Mouse (Mus musculus): ENCODE data around the gene Upk3b. TPM values are rescaled to one million over a fixed set of nuclear protein-coding genes. Genes with fewer than 3 reads are reported as not detected.

The Upk3b gene
- polyA plus RNA-seq, 1 experiment from 2014 or later = 52.1 TPM

DNA sequence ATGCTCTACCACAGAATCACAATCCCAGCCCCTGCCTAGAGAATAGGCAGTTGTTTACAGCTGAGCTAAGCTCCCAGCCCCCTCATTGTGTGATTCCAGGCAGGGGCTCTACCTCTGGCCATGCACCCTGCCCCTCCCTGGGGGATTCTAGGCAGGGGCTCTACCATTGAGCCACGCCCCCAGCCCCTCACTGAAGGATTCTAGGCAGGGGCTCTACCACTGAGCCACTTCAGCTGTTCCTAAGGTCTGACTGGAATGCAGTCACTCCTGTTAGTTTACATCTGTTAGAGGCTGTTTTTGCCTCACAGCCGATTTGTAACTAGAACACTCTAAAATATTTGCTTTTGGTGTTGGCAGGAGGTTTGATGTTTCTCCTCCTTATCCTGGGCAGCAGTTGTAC lies 36.0 kb upstream of the Upk3b start:
- WGBS = 68% methylated on average over 2 of the region's 2 CpGs
- H3K4me2 ChIP-seq (ENCODE audit: low read length) = no peak overlapping the region
- H3K9ac ChIP-seq (ENCODE audit: low read length) = no peak overlapping the region
- H3K27ac ChIP-seq (ENCODE audit: low read depth) = no peak overlapping the region
- no peaks in the 10 kb centered on the region for H3K27me3 ChIP-seq (replicated peaks; ENCODE audit: control insufficient read depth, insufficient read depth, low read length)
- ATAC-seq (replicated peaks; ENCODE audit: low FRiP score, low TSS enrichment, low read depth) (no peak), DNase-seq (ENCODE audit: low spot score) (no peak)
- H3K36me3 ChIP-seq (ENCODE audit: control insufficient read depth, insufficient read depth, low read length) = peaks cover 29% of the 10 kb centered on the region
- H3K4me1 ChIP-seq (replicated peaks; ENCODE audit: control insufficient read depth, insufficient read depth, low read length) = no peaks in the 10 kb centered on the region; the same call in 1 of the 2 replicates
- H3K4me3 ChIP-seq (ENCODE audit: low read depth, low read length) = no peak overlapping the region
- H3K9me3 ChIP-seq (ENCODE audit: control insufficient read depth, low read length) = no peaks in the 10 kb centered on the region

DNA sequence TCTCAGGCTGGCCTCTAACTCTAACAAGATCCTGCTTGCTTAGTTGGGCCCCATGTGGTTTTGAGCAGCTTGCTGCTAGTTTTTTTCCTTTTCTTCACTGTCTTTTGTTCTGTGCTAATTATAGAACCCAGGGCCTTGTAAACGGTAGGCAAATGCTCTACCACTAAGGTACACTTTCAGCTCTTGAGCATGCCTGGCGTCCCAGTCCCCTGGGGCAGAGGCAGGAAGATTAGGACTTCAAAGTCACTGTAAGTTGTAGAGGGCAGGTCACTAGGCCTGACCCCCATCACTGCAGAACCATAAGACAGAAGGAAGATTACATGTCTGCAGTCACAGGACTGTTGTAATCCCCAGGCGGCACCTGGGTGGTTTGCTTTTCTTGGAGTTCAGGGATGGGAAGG lies 35.5 kb upstream of the Upk3b start:
- H3K4me2 ChIP-seq (ENCODE audit: low read length) = no peak overlapping the region
- no peak overlapping the region for H3K27ac ChIP-seq (ENCODE audit: low read depth)
- ATAC-seq (replicated peaks; ENCODE audit: low FRiP score, low TSS enrichment, low read depth) (no peak), DNase-seq (ENCODE audit: low spot score) (no peak)
- H3K9me3 ChIP-seq (ENCODE audit: control insufficient read depth, low read length) = no peaks in the 10 kb centered on the region
- H3K36me3 ChIP-seq (ENCODE audit: control insufficient read depth, insufficient read depth, low read length) = peaks cover 25% of the 10 kb centered on the region
- no peaks in the 10 kb centered on the region; the same call in 1 of the 2 replicates for H3K4me1 ChIP-seq (replicated peaks; ENCODE audit: control insufficient read depth, insufficient read depth, low read length)
- H3K27me3 ChIP-seq (replicated peaks; ENCODE audit: control insufficient read depth, insufficient read depth, low read length) = no peaks in the 10 kb centered on the region
- 33% methylated on average over 3 of the region's 3 CpGs for WGBS
- no peak overlapping the region for H3K9ac ChIP-seq (ENCODE audit: low read length)
- H3K4me3 ChIP-seq (ENCODE audit: low read depth, low read length) = no peak overlapping the region

DNA sequence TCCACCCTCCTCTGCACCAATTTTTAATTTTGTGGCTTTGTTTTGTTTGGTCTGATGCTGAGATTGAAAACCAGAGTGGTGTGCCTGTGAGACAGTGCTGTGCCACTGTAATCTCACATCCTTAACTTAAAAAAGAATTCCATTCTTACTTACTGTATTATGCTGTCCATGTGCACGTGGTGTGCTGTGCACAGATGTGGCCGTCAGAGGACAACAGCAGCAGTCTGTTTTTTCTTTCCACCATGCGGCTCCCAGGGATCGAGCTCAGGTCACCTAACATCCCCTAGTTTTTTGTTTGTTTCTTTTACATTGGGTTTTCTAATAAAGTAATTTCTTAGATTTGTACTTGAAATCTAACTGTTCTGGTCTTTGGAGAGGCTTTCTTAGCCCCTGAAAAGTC lies 33.8 kb upstream of the Upk3b start:
- H3K9me3 ChIP-seq (ENCODE audit: control insufficient read depth, low read length) = no peaks in the 10 kb centered on the region
- WGBS = 80% methylated on average over 4 of the region's 4 CpGs
- no peaks in the 10 kb centered on the region; the same call in 1 of the 2 replicates for H3K4me1 ChIP-seq (replicated peaks; ENCODE audit: control insufficient read depth, insufficient read depth, low read length)
- H3K36me3 ChIP-seq (ENCODE audit: control insufficient read depth, insufficient read depth, low read length) = peaks cover 7% of the 10 kb centered on the region; the same call in 1 of the 2 replicates
- no peak overlapping the region for H3K4me3 ChIP-seq (ENCODE audit: low read depth, low read length)
- H3K9ac ChIP-seq (ENCODE audit: low read length) = no peak overlapping the region
- no peak for ATAC-seq (replicated peaks; ENCODE audit: low FRiP score, low TSS enrichment, low read depth)
- no peak for DNase-seq (ENCODE audit: low spot score)
- H3K4me2 ChIP-seq (ENCODE audit: low read length) = no peak overlapping the region
- H3K27ac ChIP-seq (ENCODE audit: low read depth) = no peak overlapping the region
- H3K27me3 ChIP-seq (replicated peaks; ENCODE audit: control insufficient read depth, insufficient read depth, low read length) = no peaks in the 10 kb centered on the region

DNA sequence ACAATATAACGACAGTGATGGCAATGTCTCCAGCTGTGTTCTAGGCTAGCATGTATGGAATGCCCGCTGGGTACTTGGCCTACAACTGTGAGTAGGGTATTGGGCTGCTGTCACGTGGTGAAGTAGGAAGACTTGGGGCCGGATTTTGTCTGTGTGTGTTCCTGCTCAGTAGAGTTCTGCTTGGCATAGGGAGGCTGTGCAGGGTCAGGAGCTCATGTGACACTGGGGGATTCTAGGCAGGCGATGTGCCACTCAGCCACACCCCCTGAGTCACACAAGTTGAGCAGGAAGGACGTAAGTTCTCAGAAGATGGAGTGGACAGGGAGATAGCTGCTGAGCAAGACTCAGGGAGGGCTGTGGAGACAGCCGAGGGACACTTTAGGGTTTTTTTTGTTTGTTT lies 30.6 kb upstream of the Upk3b start:
- Histone ChIP-seq H3K4me2 (ENCODE audit: low read length) (no peak overlapping the region), H3K36me3 (ENCODE audit: control insufficient read depth, insufficient read depth, low read length) (peaks cover 28% of the 10 kb centered on the region), H3K27me3 (replicated peaks; ENCODE audit: control insufficient read depth, insufficient read depth, low read length) (no peaks in the 10 kb centered on the region), H3K9me3 (ENCODE audit: control insufficient read depth, low read length) (no peaks in the 10 kb centered on the region), H3K9ac (ENCODE audit: low read length) (no peak overlapping the region), H3K27ac (ENCODE audit: low read depth) (no peak overlapping the region), H3K4me1 (replicated peaks; ENCODE audit: control insufficient read depth, insufficient read depth, low read length) (no peaks in the 10 kb centered on the region), H3K4me3 (ENCODE audit: low read depth, low read length) (no peak overlapping the region)
- no peak for DNase-seq (ENCODE audit: low spot score)
- WGBS = 77% methylated on average over 7 of the region's 7 CpGs
- no peak for ATAC-seq (replicated peaks; ENCODE audit: low FRiP score, low TSS enrichment, low read depth)

DNA sequence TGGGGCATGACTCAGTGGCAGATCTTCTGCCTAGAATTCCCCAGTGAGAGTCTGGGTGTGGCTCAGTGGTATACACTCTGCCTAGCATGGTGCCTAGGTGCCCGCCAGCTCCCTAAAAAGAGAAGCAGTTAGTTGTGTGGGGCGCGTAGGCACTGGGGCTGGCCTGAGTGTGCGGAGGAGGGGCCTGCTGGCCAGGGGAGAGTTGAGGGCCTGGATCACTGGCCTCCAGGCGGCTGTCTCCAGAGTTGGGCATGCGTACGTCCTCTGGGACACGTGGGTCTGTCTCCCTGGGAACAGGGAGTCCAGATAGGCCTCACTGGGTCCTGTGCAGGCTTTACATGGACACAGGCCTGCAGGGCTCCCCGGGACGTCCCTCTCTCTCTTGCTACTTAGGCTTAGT lies 23.4 kb upstream of the Upk3b start:
- no peaks in the 10 kb centered on the region for H3K27me3 ChIP-seq (replicated peaks; ENCODE audit: control insufficient read depth, insufficient read depth, low read length)
- ATAC-seq (replicated peaks; ENCODE audit: low FRiP score, low TSS enrichment, low read depth) (no peak), DNase-seq (ENCODE audit: low spot score) (no peak)
- no peaks in the 10 kb centered on the region for H3K4me1 ChIP-seq (replicated peaks; ENCODE audit: control insufficient read depth, insufficient read depth, low read length)
- H3K27ac ChIP-seq (ENCODE audit: low read depth) = no peak overlapping the region
- no peak overlapping the region for H3K4me2 ChIP-seq (ENCODE audit: low read length)
- peaks cover 50% of the 10 kb centered on the region for H3K36me3 ChIP-seq (ENCODE audit: control insufficient read depth, insufficient read depth, low read length)
- H3K9me3 ChIP-seq (ENCODE audit: control insufficient read depth, low read length) = no peaks in the 10 kb centered on the region
- H3K9ac ChIP-seq (ENCODE audit: low read length) = no peak overlapping the region
- 78% methylated on average over 10 of the region's 10 CpGs for WGBS
- no peak overlapping the region for H3K4me3 ChIP-seq (ENCODE audit: low read depth, low read length)

DNA sequence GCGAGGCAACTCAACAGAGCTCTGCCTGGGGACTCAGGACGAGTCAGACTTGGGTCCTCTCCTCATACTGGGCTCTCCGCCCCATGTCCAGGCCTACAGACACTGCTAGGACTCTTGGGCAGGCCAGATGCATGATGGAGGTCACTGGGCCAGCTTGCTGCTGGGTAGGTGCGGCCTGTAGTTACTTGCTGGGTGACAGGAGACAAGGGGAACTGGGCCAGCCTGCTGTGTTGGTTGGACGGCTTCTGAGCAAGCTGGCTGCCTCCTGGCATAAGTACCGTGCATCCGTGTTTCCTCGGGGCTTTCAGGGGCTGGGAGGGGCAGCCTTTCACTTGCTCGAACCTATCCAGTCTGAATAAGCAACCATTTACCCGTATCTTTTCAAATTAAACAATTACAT lies 22.7 kb upstream of the Upk3b start:
- ATAC-seq (replicated peaks; ENCODE audit: low FRiP score, low TSS enrichment, low read depth) = no peak
- 86% methylated on average over 10 of the region's 10 CpGs for WGBS
- no peak overlapping the region for H3K27ac ChIP-seq (ENCODE audit: low read depth)

DNA sequence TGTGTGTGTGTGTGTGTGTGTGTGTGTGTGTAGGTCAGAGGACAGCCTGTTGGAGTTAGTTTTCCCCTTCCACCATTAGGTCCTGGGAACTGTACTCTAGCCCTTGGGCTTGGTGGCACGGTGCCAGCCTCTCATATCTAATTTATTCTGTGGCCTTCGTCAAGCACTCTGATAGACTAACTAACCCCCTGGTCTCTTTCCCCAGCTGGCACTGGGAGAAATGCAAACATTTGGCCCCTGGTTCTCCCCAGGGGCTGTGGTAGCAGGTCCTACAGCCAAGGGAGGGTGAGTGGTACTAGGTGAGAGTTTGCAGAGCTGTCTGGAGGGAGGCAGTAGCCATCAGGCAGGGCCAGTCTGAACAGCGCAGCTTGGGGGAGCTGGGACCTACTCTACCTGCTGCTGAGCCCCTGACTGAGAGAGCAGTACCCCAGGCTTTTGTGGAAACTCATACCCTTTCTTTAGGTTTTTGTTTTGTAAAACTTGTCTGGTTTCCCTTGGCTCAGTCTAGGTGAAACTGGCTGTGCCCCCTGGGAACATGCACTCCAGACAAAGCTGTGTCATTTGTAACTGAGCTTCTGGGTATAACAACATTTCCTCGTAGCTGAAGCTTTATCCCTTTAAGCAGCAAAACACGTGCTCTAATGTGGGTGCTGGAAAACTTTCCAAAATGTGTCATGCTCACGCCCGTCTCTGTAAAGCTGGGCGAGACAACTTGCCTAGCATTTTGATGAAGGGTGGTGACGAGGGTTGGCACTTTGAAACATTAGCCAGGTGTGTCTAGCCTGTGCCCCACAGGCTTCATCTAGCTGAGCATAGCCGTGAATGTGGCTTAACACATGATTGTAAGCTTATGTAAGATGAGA lies 22.1 kb upstream of the Upk3b start:
- no peak overlapping the region for H3K9ac ChIP-seq (ENCODE audit: low read length)
- ATAC-seq (replicated peaks; ENCODE audit: low FRiP score, low TSS enrichment, low read depth) (no peak), DNase-seq (ENCODE audit: low spot score) (no peak)
- no peaks in the 10 kb centered on the region for H3K9me3 ChIP-seq (ENCODE audit: control insufficient read depth, low read length)
- H3K36me3 ChIP-seq (ENCODE audit: control insufficient read depth, insufficient read depth, low read length) = peaks cover 48% of the 10 kb centered on the region
- H3K27ac ChIP-seq (ENCODE audit: low read depth) = no peak overlapping the region
- no peak overlapping the region for H3K4me2 ChIP-seq (ENCODE audit: low read length)
- 77% methylated on average over 10 of the region's 10 CpGs for WGBS
- H3K27me3 ChIP-seq (replicated peaks; ENCODE audit: control insufficient read depth, insufficient read depth, low read length) = no peaks in the 10 kb centered on the region
- H3K4me1 ChIP-seq (replicated peaks; ENCODE audit: control insufficient read depth, insufficient read depth, low read length) = no peaks in the 10 kb centered on the region
- H3K4me3 ChIP-seq (ENCODE audit: low read depth, low read length) = no peak overlapping the region

More for the DNA sequence above, 22.7 kb upstream of the Upk3b start:
- Histone ChIP-seq H3K4me3 (ENCODE audit: low read depth, low read length) (no peak overlapping the region), H3K9ac (ENCODE audit: low read length) (no peak overlapping the region), H3K4me1 (replicated peaks; ENCODE audit: control insufficient read depth, insufficient read depth, low read length) (no peaks in the 10 kb centered on the region), H3K27me3 (replicated peaks; ENCODE audit: control insufficient read depth, insufficient read depth, low read length) (no peaks in the 10 kb centered on the region), H3K9me3 (ENCODE audit: control insufficient read depth, low read length) (no peaks in the 10 kb centered on the region), H3K4me2 (ENCODE audit: low read length) (no peak overlapping the region), H3K36me3 (ENCODE audit: control insufficient read depth, insufficient read depth, low read length) (peaks cover 47% of the 10 kb centered on the region)
- no peak for DNase-seq (ENCODE audit: low spot score)

DNA sequence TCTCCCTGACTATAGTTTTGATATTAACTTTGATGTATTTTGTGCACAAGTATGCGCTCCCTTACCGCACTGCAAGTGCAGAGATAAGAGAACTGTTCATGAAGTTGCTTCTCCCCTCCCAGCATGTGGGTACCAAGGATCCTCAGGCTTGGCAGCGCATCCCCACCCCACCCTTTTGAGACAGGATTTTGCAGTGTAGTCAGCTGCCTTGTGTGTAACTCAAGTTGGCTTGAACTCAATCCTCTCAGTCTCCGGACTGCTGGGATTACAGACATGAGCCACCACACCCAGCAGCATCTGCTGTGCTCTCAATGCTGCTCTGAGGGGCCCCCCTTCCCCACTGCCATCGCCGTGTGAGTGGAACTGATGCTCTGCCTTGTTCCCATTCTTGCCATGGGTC lies 21.0 kb upstream of the Upk3b start:
- Histone ChIP-seq H3K36me3 (ENCODE audit: control insufficient read depth, insufficient read depth, low read length) (peaks cover 39% of the 10 kb centered on the region), H3K4me3 (ENCODE audit: low read depth, low read length) (no peak overlapping the region), H3K27me3 (replicated peaks; ENCODE audit: control insufficient read depth, insufficient read depth, low read length) (no peaks in the 10 kb centered on the region), H3K9me3 (ENCODE audit: control insufficient read depth, low read length) (no peaks in the 10 kb centered on the region), H3K4me1 (replicated peaks; ENCODE audit: control insufficient read depth, insufficient read depth, low read length) (no peaks in the 10 kb centered on the region), H3K9ac (ENCODE audit: low read length) (no peak overlapping the region), H3K4me2 (ENCODE audit: low read length) (no peak overlapping the region), H3K27ac (ENCODE audit: low read depth) (no peak overlapping the region)
- DNase-seq (ENCODE audit: low spot score) (no peak), ATAC-seq (replicated peaks; ENCODE audit: low FRiP score, low TSS enrichment, low read depth) (no peak)
- 85% methylated on average over 6 of the region's 6 CpGs for WGBS

DNA sequence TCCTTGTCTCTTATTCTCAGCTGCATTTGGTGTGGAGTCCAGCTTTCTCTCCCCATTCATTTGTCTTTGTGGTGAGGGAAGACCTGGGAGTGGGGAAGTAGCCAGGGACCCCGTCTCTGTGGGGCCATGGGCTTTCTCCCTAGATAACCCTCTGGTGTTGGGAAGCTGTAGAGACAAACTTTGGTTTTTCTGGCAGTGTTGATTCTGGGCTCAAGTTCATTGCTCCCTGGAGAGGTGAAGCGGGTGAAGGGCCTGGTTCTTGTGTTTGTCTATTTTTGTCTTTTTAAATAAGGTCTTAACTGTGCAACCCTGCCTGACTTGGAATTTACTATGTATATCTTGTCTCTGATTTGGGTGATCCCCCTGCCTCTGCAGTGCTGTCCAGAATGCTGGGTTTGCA lies 19.6 kb upstream of the Upk3b start:
- 81% methylated on average over 2 of the region's 2 CpGs for WGBS

More for the DNA sequence above, 19.6 kb upstream of the Upk3b start:
- H3K4me2 ChIP-seq (ENCODE audit: low read length) = no peak overlapping the region
- H3K9ac ChIP-seq (ENCODE audit: low read length) = no peak overlapping the region
- H3K4me1 ChIP-seq (replicated peaks; ENCODE audit: control insufficient read depth, insufficient read depth, low read length) = no peaks in the 10 kb centered on the region
- H3K27me3 ChIP-seq (replicated peaks; ENCODE audit: control insufficient read depth, insufficient read depth, low read length) = no peaks in the 10 kb centered on the region
- no peak overlapping the region for H3K27ac ChIP-seq (ENCODE audit: low read depth)
- H3K9me3 ChIP-seq (ENCODE audit: control insufficient read depth, low read length) = no peaks in the 10 kb centered on the region
- no peak overlapping the region for H3K4me3 ChIP-seq (ENCODE audit: low read depth, low read length)
- peaks cover 26% of the 10 kb centered on the region for H3K36me3 ChIP-seq (ENCODE audit: control insufficient read depth, insufficient read depth, low read length)
- DNase-seq (ENCODE audit: low spot score) = no peak
- no peak for ATAC-seq (replicated peaks; ENCODE audit: low FRiP score, low TSS enrichment, low read depth)

Data from intestine, embryonic 14.5 days (tissue).